Mouse (Mus musculus) embryonic fibroblast, embryonic 13.5 days (primary cell): ENCODE data around the gene Npepps.

Source experiments
- CTCF ChIP-seq: IDR thresholded peaks from 2 replicates; pipeline ENCODE4 v1.5.1; 2011; ENCODE audit warnings: mild to moderate bottlenecking, control low read depth, low read length, moderate library complexity, borderline replicate concordance; ENCODE audit not compliant: insufficient read depth
- POLR2A ChIP-seq: IDR thresholded peaks from 2 replicates; pipeline ENCODE4 v1.6.1; 2011; ENCODE audit warnings: low read depth, mild to moderate bottlenecking, control low read depth, low read length, moderate library complexity

DNA sequence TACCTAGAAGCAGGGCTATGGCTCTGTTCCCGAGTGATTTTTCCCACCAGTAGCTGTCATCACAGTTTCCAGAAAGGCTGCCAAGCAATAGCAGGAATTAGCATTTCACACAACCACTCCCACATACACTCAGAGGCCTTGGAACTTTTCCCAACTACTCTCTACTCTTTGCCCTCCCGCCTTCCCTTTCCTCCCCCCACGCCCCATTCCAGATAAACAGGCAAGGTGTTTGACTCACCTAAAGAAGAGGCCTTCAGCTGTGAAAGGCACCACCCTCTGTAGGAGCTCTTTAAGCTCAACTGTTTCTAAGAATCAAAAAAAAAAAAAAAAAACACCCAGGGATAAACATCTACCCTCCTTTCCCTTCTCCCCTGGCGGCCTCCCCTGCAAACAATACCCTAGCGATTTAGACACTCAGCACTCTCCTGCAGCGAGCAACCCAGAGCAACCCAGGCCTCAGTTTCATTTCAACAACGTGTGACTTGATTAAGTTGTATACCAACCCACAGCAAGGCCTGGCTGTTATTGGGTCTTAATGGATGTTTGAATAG is 21.9 kb upstream of the Npepps start:
- TF ChIP-seq CTCF (no peak), POLR2A (no peak)
